Mouse (Mus musculus) T-helper 2 cell (primary cell): Measurements from ENCODE around the gene Gm15262.
"Not testable (repeated sequence)": the region's sequence is repeated elsewhere in the genome, so short reads cannot be mapped to it uniquely, and the experiment has no call there.

Experiments used
- in situ Hi-C: fragments of 300-600 bp; cut with MboI, MseI; formaldehyde crosslinking; loops from one replicate; pipeline ENCODE4 v1.15.1; 2025; ENCODE audit warnings: high pct_unique_total_duplicates

The Gm15262 gene

DNA sequence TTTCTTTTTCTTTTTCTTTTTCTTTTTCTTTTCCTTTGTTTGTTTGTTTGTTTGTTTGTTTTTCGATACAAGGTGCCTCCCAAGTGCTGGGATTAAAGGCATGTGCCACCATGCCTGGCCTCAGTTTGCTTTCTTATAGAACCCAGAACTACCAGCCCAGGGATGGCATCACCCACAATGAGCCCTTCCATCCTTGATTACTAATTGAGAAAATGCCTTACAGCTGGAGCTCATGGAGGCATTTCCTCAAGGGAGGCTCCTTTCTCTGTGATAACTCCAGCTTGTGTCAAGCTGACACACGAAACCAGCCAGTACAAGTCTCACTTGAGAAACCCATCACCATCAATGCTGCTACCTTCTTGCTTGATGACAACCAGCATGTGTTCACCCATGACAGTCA lies at the start of gene Gm15262:
Gene Gm15262 (plus strand): TSS at position 301 of the 400 bp plus-strand sequence.
- in situ Hi-C loops: not testable (repeated sequence)

DNA sequence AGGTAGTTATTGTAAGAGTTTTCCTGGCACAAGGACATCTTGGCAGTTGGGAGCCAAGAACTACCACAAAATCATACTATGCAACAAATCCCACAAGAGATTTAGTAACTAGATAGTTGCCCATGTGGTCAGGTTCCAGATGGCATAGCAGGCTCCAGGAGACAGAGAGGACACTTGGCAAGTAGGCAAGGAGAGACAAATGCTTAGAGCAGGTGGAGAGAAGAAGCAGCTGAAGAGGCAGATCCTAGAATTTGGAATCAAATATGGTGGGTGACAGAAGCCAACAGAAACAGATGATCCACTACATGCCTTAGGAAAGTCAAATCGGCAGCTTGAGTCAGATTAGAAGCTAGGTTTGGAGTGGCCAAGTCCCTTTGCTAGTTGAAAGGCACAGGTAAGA lies 20.9 kb downstream of the Gm15262 start:
- in situ Hi-C loops: no loop called here

DNA sequence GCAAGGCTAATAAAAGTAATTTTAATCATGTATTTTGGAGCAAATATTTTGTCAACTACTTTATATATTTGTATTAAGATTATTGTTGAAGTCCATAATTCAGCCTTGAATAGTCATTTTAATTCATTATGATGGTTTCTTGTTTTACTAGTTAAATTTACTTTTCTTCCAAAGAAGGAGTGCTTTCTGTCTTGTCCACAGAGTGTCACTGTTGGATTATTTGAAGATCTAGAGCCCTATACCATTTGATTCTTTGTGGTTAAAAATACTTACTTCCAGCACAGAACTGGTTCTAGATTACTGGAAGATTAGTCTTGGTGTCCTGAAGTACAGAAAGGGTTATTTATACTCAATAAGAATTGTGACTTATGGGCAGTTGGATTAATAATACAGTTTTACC lies 29.2 kb downstream of the Gm15262 start:
- in situ Hi-C loops: no loop called here

DNA sequence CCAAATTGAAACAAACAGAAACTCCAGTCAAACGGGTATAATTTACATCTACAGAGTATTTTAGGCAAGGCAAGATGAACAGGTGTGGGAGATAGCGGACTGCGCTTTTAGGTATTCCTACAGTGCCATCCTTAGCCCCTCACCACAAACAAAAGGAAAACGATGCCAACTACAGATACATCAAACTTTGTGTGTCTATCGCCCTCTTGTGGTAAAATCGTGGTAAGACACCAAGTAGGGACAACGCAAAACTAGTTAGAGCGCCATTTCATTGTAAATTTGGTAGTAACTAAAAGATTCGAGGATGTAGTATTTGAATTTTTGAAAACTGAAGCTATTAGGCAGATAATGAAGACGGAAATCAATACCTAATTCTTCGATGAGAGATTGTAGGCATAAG lies 83.7 kb downstream of the Gm15262 start:
- in situ Hi-C loops: no loop called here

DNA sequence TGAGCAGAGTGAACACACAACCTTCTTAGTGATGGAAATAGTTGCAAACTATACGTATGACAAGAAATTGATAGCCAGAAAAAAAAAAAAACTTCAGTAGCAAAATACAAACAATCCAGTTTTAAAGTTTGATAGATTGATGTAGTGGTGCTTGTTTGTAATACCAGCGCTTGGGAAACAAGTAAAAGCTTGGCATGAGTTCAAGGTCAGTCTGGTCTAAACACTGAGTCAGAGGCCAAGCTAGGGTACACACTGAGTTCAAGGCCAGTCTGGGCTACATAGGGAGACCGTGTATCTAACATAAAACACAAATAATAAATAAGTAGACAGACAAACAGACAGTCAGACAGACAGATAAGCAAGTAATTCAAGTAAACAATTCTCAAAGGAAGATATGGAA lies 84.2 kb downstream of the Gm15262 start:
- in situ Hi-C loops: no loop called here

DNA sequence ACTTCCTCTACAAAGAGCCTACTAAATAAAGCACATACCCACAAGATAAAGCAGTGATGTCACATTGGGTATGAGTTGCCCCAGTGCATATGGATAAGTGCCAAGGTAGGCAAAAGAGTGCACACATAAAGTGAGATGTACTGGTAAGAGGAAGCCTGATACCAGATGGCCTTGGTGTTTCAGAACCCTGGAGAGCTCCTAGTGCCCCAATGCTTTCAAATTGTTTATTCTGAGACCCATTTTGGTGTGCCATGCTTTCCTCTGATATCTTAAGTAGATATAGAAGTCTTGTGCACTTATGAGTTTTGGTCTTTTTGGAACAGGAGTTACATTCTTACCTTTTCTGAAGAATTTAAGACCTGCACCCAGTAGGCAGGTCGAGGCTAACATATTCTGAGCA lies 88.3 kb downstream of the Gm15262 start:
- in situ Hi-C loops: no loop called here

DNA sequence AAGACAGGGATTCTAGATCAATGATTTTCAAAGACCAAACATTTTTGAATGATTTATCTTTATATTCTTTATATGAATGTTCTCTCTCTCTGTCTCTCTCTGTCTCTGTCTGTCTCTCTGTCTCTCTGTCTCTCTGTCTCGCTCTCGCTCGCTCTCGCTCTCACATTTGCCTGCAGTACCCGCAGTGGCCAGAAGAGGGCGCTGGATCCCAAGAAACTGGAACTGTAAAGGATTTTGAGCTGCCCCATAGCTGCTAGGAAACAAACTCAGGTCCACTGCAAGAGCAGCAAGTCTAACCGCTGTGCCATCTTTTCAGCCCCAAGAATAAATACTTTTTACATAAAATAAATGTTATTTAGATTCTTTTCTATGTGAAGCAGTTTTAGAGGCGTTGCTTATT lies 98.5 kb downstream of the Gm15262 start:
- in situ Hi-C loops: no loop called here

DNA sequence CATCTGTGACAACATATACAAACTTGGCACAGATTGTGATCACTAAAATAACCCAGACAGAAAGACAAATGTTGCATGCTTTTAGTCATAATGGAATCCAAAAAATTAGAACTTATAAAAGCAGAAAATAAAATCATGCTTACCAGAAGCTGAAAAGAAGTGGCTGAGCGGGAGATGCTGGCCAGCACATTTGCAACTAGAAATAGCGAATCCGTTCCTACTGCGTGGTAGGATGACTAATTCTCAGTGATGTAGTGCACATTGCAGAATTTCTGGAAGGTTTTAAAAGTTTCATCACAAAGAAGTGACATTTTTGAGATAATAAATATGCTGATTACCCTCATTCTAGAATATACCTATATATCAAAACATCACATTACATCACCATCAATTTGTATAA lies 100.7 kb downstream of the Gm15262 start:
- in situ Hi-C loops: no loop called here

DNA sequence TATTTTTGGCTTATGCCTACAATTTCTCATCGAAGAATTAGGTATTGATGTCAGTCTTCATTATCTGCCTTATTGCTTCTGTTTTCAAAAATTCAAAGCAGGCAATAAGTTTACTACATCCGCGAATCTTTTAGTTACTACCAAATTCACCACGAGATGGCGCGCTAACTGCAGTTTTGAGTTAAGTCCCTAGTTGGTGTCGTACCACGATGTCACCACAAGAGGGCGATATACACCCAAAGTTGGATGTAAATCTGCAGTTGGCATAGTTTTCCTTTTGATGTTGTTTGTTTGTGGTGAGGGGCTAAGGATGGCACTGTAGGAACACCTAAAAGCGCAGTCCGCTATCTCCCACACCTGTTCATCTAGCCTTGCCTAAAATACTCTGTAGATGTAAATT lies 111.9 kb downstream of the Gm15262 start:
- in situ Hi-C loops: no loop called here

DNA sequence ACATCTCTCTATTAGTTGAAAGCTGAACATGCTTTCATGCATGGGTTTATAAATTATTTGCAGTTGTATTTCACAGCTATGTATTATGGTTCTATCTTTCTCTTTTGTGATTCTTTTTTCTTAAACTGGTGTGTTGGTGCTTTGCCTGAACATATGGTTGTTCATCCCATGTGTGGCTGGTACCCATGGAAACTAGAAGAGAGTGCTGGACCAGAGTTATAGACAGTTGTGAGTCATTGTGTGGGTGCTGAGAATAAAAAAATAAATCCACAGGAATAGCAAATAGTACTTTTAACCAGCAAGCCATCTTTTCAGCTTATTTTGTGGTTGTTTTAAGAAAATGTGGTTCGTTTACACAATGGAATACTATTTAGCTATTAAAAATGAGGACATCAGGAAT lies 123.9 kb downstream of the Gm15262 start:
- in situ Hi-C loops: loop anchor here (5.0 kb wide), 1 partner anchor 411 kb away; no protein-coding TSS in a partner anchor
